Mouse (Mus musculus) regulatory T cell (primary cell): ENCODE measurements around the gene Trmt13.

ENCODE experiments used
- in situ Hi-C: fragments of 300-600 bp; cut with MboI, MseI; formaldehyde crosslinking; loops from one replicate; pipeline ENCODE4 v1.15.1; 2025; ENCODE audit warnings: high pct_unique_total_duplicates

Trmt13 gene

DNA sequence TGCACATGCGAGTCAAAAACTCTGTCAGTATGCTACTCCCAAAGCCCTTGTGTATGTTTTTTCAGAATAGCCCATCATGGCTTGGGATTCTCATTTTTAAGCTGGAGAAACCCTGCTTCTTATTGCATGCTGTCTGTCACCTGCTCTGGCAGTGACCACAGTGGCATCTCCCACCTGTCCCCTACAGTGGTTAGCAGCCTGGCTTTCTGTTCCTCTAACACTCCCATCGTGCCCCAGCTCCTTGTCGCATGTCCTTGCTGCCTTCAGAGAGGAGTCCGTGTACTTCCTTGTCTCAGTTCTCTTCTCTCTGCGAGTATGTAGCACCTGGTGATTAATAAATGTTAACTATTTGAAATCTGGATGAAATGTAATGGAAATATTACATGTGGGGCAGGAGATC is 67.0 kb downstream of the Trmt13 start:
- in situ Hi-C loops, result no loop called here

- in situ Hi-C loops, result no loop called here
Observed at GRCm38 (mm10) chr3:116542532-116542931, 71.9 kb downstream of the Trmt13 start.

- in situ Hi-C loops, result no loop called here
Observed at GRCm38 (mm10) chr3:116542070-116542469, 72.3 kb downstream of the Trmt13 start.

GRCm38 (mm10) chr3:116537200-116537573 is 77.2 kb downstream of the Trmt13 start:
- in situ Hi-C loops, result loop anchor here (5.0 kb wide), 1 partner anchor 35 kb away; no protein-coding TSS in a partner anchor

- in situ Hi-C loops, result loop anchor here (5.0 kb wide), 1 partner anchor 36 kb away; no protein-coding TSS in a partner anchor
Observed at GRCm38 (mm10) chr3:116536428-116537199, 77.8 kb downstream of the Trmt13 start.
